Mouse (Mus musculus) lung, adult 2 months (tissue): Measurements from ENCODE around the gene Naif1.

Experiments used
- CTCF ChIP-seq: fragments of 200-500 bp; IDR thresholded peaks from 2 replicates; pipeline ENCODE4 v1.5.1; 2011; ENCODE audit warnings: mild to moderate bottlenecking, low read length, control low read depth; ENCODE audit not compliant: insufficient read depth
- POLR2A ChIP-seq: fragments of 200-500 bp; IDR thresholded peaks from 2 replicates; pipeline ENCODE4 v1.6.1; 2011; ENCODE audit warnings: low read depth, mild to moderate bottlenecking, control low read depth, low read length, borderline replicate concordance; ENCODE audit errors: extremely low read depth

DNA sequence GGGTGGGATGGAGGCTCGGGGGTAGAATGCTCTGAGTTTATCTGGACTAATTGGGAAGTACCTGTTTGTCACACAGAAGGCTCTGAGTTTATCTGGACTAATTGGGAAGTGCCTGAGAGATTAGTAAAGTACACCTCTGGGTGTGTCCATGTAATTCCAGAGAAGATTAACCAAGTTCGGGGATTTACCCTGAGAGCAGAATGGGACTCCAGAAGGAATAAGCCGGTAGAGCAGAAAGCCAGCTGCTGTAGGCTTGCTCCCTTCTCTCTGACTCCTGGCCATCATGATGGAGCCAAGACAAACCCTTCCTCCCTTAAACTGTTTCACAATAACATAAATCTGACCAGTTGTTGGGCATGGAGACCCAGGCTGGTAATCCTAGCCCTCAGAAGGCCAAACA, 25.5 kb upstream of the Naif1 start:
- TF ChIP-seq CTCF (no peak), POLR2A (no peak)
